Mouse (Mus musculus) left cerebral cortex, postnatal 14 days (tissue): ENCODE results near the gene Musk. TPM values are rescaled to one million over a fixed set of nuclear protein-coding genes. Genes with fewer than 3 reads are reported as not detected.

Source experiments
- DNase-seq, 2 experiments: peaks; one replicate each; pipeline ENCODE4 v3.0.0; 2021 to 2022; ENCODE audit warnings: low spot score in 2 of 2, mixed read lengths in 1 of 2
- intact Hi-C: fragments of 180-260 bp; cut with DNase I; formaldehyde crosslinking; loops from one replicate; pipeline ENCODE4 v1.15.1; 2025
- total RNA-seq, 2 experiments: library from RNA; stranded (reverse); gene quantifications; 2 replicates each; pipeline ENCODE4 v1.2.3; 2021

Gene Musk
- total RNA-seq, 2 experiments from 2014 or later: 1.9 TPM

DNA sequence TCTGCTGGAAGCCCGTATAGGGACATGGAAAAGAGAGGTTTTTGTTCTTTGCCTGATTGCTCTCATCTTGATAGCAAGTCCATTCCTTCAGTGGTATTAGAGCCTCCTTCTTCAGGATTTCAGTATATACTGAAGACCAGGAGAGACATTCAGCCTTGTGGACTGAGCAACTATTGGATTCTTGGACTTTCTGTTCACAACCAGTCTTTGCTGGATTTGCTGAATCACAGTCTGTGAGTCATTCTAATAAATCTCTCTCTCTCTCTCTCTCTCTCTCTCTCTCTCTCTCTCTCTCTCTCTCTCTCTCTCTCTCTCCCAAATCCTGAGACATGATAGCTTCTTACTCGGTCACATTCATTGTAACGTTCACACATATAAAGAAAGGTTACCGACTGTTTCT is 93.4 kb downstream of the Musk start:
- intact Hi-C loops: no loop called here
- DNase-seq: no peak

DNA sequence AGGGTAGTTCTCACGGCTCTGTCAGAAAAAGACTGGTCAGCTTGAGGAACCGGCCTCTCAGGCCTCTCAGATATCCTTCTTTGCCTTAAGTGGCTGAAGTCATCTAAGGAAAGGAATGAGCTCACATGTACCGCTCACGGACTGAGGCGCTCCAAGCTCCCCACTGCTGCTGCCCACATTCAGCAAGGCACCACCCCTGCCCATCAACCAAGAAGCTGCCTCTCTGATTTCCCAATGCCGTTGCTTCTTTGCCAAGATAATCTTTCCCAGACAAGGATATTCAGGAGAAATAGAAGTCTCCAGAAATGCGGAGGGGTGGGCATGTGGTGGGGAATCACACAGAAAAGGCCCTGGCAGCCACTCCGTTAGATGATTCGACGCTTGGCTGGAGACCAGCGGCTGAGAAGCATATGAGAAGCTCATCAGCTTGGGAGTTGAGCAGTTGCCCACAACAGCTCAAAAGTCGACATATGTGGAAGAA is 115.1 kb downstream of the Musk start:
- intact Hi-C loops: loop anchor here (10.0 kb wide), 1 partner anchor 136 kb away; no protein-coding TSS in a partner anchor
- DNase-seq: peak; percentile 80 to 92

DNA sequence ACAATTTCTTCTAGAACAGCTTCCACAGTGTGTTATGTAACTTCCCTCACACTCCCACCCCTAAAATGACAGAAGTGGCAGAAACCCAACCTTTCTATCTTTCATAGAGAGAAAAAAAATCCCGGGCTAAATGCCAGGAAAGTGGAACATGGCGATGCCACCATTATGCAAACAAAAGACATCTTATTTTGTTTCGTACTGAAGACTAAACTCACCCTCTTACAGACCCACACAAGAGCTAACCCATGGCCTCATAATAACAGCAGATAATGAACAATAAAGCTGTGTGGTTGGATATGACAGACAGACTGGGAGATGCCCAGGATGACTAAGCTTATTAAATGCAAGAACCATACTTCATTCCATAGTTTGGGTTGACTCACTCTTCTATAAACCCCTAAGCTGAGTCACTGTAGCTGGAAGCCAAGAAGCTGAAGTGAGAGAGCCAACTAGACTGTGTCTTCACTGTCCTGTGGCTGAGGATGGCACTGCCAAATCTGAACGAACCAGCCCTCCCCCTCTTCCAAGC is 116.3 kb downstream of the Musk start:
- intact Hi-C loops: loop anchor here (10.0 kb wide), 1 partner anchor 137 kb away; no protein-coding TSS in a partner anchor
- peak; percentile 38 to 77 for DNase-seq

DNA sequence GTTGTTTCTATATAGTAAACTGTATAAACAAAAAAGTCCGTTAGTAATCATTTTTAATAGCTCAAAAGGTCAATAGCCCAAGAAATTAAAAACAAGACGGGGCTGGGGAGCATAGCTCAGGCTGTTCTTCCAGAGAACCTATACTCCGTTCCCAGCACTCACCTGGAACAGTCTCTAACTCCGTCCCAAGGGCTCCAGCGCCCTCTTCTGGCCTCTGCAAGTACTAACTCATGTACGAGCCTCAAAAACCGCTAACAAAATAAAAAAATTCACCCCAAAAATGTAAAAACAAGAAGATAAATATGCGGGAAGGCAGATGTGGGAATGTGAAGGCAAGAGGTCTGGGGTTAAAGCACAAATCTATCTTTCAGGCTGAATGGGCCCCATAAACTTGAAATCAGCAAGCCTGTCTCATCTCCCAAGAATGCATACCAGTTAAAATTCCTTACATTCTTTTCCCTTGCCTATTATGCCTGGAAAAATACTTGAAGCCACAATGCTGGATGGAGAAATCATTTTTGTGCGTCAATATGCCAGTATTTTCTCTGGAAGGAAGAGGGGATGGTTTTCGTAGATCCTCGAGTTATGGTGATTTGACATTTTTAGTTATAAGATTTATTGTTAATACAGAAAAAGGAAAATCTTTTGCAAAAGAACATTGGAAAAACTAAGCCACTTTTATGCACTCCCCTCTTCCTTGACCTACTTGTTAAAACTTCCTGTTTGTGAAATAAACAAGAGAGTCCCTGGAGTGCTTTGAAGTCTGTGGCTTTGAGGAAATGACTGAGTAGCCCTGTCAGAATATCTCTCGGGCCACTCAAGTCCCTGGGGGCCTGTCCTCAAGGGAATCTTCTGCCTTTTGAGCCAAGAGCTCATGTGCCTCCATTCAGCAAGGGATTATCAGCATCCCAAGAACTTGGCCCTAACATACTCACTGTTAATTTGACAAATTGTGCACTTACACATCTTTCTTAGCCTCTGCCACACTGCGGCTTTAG is 127.7 kb downstream of the Musk start:
- no peak for DNase-seq
- intact Hi-C loops: no loop called here

DNA sequence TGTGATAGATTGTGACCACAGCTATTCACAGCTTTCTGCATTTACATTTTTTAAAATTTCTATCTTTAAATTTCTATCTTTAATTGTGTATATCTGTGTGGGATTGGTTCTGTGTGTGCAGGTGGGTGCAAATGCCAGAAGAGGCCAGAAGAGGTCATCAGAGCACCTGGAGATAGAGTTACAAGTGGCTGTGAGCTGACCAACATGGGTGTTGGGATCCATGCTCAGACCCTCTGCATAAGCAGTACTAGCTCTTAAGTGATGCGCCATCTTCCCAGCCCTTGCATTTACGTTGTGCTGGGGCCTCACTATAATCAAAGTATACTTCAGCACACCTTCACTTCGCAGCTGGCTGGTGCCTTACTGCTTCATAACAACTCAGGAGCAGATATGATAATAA is 129.8 kb downstream of the Musk start:
- intact Hi-C loops: loop anchor here (5.0 kb wide), 1 partner anchor 332 kb away; no protein-coding TSS in a partner anchor
- DNase-seq: no peak

DNA sequence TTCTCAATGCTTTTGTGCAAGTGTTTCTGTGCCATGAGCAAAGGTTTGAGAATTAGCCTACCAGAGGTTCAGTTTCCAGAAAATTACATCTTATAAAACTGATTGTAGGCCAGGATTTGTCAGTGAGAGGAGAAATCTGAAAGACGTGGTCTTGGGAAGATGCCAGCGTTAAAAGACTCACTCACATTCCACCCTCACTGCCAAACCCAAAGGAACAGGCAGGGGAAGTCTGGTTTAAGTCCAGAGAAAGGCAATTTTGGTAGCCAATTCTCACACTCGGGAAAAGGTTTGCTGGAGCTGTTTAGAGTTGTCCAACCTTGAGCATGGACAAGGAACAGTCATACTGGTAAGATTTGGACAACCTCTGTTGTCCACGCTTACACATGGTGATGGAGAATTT is 131.6 kb downstream of the Musk start:
- DNase-seq: peak; percentile 25 to 37
- intact Hi-C loops: loop anchor here (5.0 kb wide), 1 partner anchor 330 kb away; no protein-coding TSS in a partner anchor

DNA sequence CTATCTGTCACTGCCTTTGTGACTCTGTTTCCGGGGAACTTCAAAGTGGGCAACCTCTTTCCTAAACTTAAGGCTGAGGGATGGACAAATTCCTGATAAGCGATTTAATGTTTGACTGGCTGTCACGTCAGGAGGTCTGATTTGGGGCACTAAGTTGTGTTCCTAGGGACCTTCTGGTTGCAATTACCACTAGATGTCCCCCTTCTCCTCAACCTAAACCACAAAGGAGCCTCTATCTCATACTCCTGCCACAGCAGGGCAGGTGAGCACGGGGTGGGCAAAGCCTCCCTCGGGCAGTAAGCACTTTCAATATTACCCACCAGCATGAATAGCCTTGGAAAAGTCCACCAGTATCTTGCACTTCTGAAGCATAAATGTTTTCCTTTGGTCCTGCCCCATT is 133.5 kb downstream of the Musk start:
- no peak for DNase-seq
- intact Hi-C loops: loop anchor here (5.0 kb wide), 1 partner anchor 328 kb away; no protein-coding TSS in a partner anchor

DNA sequence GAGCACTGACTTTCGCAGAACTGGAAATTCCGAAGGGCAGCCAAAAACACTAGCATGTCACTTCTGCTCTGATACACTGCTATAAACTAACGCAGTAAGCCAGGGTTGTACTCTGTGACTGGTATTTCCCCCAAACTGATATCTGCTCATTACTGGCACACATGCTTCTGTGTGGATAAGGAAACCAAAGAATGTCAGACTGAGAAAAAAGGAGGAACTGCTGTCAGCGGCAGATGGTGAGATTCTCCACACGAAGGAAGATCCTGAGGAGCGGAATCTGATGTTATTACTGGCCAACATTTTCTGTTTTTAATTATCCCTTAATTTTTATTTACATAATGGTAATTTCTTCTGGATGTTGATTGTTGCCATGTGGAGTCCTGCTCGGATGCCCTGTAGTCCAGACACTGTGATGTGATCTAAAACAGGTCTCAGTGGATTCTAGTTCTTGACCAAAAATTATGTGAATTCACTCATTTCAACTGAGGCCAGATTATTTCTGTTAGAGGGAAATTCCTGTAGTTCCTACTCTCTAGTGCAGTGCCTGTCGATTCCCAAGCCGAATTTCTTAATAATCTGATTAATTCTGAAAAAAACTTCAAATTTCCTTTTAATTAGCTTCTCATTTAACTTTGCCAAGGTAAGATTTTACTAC is 137.6 kb downstream of the Musk start:
- DNase-seq: no peak
- intact Hi-C loops: no loop called here

Other genes starting within 250 kb of the Musk start
- gene Svep1, start 79.1 kb upstream of the Musk start, total RNA-seq: 1 to 10 TPM; 1.0 to 1.1 TPM